Mouse (Mus musculus) spleen, embryonic (tissue): ENCODE data around the gene Cd86.

Experiments used
- CTCF ChIA-PET: fragments of 350-600 bp; sonication (Branson Sonifier 250); formaldehyde crosslinking; loops from one replicate; lab custom pipeline; 2022; lab: Charles Lee

Cd86 gene

DNA sequence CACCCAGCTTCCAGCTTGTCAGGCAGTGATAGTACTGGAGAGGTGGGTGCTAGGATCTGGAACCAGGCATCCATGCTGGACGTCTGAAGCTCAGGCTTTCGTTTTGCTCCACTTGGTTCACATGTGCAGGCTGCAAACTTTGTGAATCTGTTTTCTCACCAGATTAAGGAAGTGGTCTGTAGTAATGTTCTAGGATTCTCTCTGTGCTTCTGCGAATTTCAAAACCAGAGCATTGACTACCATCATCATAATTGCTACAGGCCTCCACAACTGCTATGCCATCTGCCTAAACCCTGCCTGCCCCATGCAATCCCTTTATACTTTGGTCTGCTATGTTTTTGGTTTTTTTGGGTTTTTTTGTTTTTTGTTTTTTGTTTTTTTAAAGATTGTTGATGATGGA lies 44.8 kb downstream of the Cd86 start:
- CTCF ChIA-PET: no interaction called here

DNA sequence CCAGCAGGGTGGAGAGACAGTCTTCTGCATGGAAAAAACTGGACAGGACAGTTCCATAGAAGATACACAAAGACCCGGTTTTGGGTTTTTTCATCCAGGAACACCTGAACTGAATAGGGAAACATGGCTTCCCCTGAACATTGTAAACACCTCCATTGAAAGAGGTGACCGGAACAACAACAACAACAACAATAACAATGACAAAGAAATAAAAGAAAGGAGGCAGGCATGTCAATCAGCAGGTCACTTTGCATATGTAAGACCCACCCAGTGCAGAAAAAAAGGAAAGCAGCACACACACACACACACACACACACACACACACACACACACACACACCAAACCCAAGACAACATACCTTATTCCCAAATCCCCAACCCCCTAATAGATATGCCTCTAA lies 52.2 kb downstream of the Cd86 start:
- CTCF ChIA-PET: no interaction called here

DNA sequence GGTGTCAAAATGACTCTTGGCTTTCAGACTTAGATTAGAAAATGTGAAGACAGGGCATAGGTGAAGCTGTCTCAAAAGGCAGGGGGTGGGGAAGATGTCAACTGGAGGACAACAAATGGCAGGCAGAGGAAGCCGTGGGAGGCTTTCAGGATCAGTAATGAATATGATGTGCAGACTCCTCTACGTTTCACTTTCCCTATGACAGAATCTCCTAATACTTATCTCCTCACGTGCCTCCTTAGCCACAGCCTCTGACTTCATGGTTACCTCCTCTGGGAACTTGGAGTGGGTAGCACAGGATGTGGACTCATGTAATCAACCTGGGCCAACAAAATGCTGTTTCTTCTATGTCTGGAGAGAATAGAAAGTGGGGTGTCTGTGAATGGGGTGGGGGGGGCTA lies 63.2 kb downstream of the Cd86 start:
- CTCF ChIA-PET: interaction anchor here (1.3 kb wide), 1 partner anchor 36 kb away, joined by 3 read pairs; no protein-coding TSS in a partner anchor

DNA sequence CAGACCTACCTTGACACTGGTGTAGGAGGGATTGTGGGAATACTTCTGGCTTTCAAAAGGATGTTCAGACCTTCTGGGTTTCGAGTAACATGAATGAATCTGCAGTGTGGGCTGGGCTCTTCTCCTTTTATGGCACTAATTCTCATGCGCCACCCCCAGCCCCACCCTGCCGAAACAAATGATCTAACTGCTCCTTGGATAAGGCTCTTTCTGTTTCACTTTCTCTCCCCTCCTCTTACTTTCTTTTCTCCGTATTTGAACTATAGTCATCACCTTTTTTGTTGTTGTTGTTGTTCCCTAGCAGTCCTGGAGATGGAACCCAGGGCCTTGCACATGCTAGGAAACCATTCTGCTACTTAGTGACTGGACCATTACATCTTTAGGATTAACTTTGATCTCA lies 67.6 kb downstream of the Cd86 start:
- CTCF ChIA-PET: interaction anchor here (0.7 kb wide), 1 partner anchor 24 kb away, joined by 5 read pairs; no protein-coding TSS in a partner anchor

DNA sequence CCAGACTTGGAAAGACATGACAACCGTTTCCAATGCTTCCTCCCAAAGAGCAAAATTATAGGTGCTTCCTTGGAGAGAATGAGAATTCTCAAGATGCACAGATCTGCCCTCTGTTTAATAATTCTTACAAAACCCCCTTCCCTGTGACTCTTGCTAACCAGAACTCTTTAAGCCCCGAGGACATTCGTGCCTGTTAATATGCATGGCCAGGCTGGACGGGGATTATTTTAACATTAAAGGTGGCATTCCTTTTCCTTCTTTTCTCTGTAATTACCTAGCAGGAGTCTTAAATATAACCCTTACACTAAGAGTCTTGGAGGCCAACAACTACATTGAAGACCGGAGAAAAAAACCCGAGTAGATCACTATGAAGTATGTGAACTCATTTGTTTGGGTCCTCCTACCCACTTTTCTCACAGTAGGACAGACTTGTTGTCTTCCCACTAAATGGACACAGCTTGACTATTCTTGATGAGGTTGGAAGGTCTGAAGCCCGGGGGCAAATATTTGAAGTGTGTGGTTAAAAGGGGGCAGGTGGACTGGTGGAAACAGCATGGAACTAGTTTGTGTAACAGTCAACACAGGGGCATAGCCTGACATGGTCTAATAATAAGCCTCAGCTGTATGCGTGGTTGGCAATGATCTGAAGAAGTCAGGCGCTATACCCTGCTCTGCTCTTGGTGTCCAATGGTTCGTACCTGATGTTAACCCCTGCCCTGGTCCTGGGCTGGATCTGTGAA lies 69.0 kb downstream of the Cd86 start:
- CTCF ChIA-PET: no interaction called here

DNA sequence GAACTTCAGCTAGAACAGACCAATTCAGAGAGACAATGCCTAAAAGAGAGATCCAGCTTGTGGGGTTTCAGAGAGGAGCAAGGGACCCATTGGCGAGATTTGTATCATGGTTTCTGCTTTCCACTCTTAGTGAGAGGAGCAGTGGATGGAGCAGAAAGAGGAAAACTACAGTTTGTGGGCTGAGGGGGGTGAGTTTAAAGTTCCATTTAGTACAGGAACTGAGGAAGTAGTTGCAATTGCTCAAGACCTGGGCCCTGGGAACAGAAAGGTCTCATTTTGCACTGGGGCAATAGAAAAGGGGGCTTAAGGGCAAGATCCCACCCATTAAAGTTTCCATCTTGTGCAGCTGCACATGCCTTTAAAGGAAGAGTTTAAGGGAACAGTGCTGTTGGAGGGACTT lies 76.0 kb downstream of the Cd86 start:
- CTCF ChIA-PET: no interaction called here

DNA sequence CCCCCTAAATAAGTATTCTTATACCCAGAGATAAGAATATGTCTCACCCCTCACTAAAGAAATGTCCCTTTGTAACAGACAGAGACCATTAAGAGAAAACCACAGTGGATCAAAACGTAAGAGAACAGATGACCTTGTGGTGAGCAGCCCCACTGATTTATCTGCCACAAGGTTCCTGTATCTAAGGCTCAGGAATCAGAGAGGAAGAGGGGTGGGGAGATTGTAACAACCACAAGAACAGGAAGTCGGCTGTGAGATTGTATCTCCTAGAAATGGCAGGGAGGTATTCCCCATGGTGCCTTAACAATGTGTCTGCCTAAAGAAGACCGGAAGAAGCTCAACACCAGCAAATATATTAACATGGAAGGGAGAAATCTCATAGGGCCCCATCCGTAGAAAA lies 77.9 kb downstream of the Cd86 start:
- CTCF ChIA-PET: no interaction called here

DNA sequence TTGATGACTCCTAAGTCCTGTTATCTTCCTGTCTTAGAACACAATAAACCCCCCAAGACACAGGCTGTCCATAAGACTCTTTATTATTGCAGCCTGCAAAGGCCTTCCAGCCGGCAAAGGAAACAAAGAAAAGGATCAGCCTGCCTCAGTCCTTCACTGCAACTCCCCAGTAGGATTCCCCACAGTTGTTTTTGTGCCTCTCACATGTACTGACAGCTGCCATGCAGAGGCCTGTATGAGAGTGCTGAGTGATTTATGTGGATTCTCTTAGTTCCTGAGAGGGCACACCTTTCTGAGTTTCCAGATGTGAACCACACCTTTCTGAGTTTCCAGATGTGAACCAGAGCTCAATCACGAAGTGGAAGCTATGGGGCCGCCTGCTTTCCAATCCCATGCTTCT lies 83.8 kb downstream of the Cd86 start:
- CTCF ChIA-PET: no interaction called here

DNA sequence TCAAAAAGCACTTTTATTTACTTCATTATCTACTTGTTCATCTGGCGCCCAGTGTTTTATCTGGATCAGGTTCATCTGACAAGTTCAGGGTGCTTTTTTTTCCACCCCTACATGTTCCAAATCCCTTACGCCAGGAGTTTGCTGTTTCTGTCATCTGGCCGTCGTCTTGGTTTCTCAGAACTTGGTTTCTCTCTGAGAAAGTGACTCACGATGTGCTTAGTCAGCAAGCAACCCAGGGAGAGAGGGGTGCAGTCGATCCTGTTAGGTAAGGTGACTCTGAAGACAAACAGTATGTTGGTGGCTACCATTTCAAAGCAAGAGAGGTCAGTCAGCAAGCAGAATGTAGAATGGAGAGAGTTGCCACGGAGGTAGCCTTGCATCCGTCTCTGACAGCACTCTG lies 93.9 kb downstream of the Cd86 start:
- CTCF ChIA-PET: no interaction called here

DNA sequence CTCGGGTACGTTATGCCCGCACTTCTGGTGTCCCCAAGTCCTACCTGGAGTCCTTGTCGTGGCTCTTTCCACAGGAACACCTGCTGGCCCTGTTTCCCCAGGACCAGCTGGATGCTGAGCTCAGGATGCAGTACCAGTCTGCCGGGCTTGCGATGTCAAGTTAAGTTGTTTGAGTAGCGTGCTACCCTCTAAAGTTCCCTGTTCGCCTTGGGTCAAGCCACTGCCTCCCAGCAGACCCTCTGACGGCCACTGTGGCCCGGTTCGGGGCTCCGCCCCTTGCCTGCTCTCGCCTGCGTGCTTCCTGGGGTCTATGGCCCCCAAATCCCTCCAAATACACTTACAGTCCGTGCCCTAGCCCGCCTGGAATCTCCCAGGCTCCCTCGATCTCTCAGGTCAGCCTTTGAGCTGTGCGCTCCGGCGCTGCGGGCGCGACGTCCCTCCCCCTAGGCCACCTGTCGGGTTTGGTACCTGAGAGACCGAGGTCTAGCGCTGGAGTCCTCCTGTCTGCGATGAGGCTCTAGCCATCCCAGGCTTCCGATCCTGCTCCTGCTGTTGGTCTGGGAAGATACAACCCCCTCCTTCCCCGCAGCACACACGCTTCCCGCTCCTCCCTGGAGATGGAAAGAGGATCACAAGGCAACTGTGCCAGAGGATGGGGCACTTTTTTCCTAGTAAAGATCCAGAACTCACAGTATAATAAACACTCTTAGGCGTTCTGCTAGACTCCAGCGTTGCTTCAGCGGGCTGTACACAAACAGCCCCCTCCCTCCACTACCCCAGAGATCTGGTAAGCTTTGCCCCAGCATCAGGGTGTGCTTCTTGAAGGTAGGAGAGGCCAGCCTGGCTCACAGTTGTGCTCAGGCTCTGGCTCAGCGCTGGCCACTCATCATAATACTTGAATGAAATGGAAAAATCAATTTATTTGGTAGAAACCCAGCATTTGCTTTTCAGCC lies 104.2 kb downstream of the Cd86 start, which contains the start of gene Casr:
Casr (minus strand) TSS at position 756 of the 953 bp plus-strand sequence.
- CTCF ChIA-PET: interaction anchor here (0.7 kb wide), 1 partner anchor 101 kb away, joined by 3 read pairs; no protein-coding TSS in a partner anchor

DNA sequence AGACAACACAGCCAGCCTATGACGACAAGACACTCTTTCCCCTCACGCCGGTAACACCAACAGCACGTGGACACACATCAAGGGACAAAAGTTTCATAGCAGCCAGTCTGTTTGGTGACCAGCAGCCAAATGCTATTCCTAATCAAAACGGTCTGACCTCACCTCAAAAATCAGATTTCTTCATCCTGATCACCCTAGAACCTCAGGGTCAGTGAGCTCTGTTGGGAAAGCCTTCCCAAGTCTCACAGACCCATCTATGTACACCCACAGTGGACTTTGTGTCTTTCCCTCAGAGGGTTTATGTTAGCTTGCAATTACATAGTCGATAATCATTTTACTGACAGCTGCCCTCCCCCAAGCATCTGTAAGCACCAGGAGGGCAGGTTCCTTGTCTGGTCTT lies 106.3 kb downstream of the Cd86 start:
- CTCF ChIA-PET: no interaction called here

DNA sequence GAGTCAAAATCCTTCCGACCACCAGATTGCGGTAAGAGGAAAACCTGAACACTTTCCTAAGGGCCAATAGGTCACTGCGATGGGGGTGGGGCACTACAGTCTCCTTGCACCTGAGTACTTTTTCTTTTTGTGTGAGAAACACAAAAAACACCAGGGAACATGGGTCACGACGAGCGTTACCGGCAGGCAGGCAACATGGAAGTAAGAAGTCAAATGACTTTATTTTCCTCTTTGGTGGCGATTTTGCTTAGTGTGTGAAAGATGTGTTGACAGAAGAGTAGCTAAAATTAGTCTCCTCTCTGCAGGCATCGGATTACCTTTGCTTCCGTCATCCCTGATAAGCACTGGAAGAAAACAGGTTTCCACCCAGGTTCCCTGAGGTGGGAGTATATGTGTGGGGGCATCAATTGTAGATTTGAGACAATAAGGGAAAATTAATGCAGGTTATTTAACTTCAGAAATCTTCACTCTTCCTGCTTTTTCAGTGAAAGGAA lies 110.2 kb downstream of the Cd86 start:
- CTCF ChIA-PET: no interaction called here
